Mouse (Mus musculus) megakaryocyte progenitor cell, adult 5-6 weeks (primary cell): ENCODE data around the gene Eno3. TPM values are rescaled to one million over a fixed set of nuclear protein-coding genes. Genes with fewer than 3 reads are reported as not detected.

Experiments used
- ATAC-seq: replicated peaks from 2 replicates; pipeline ENCODE4 v1.8.0; 2016; ENCODE audit warnings: mild to moderate bottlenecking, moderate TSS enrichment, inconsistent platforms; ENCODE audit not compliant: poor library complexity
- total RNA-seq, 2 experiments: library from RNA; stranded (forward) in 1 of 2; stranded (reverse) in 1 of 2; fragments of 157-497, 149-512 nt in 1 of 2; fragments of 200-1000 nt in 1 of 2; gene quantifications; 2 replicates each; pipeline versions ENCODE4 v1.2.3 to v1.2.4; 2015 to 2017

Gene Eno3
- total RNA-seq, 2 experiments from 2014 or later, result 6.2 to 7.2 TPM

DNA sequence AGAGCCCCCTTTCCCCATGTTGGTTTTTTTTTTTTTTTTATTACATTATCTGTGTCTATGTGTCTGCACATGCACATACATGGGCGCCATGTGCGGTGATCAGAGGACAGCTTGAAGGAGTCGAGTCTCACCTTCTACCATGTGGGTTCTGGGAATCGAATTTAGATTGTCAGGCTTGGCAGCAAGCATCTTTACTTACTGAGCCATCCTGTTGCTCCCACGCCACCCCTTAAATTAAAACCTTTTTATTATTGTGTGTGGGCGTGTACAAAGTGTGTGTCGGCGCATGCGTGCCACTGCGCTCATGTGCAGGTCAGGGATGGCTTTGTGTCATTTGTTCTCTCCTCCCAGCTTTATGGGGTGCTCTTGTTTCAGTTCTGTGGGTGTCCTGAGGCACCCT is 54.0 kb downstream of the Eno3 start:
- ATAC-seq, result no peak

Other genes starting within 250 kb of the Eno3 start
- 27.1 and 28.4 TPM in 2 replicates for gene Pelp1, start 247.2 kb upstream of the Eno3 start, total RNA-seq (2015)
- gene Pelp1, start 247.2 kb upstream of the Eno3 start, total RNA-seq (2017), result 9.5 and 16.8 TPM in 2 replicates
- 43.9 and 47.7 TPM in 2 replicates for gene Arrb2, start 224.6 kb upstream of the Eno3 start, total RNA-seq (2015)
- 31.4 and 48.0 TPM in 2 replicates for gene Arrb2, start 224.6 kb upstream of the Eno3 start, total RNA-seq (2017)
- 36.7 and 37.1 TPM in 2 replicates for gene Med11, start 205.3 kb upstream of the Eno3 start, total RNA-seq (2015)
- gene Med11, start 205.3 kb upstream of the Eno3 start, total RNA-seq (2017), result 37.0 and 40.2 TPM in 2 replicates
- gene Zmynd15, start 197.8 kb upstream of the Eno3 start, total RNA-seq (2015), result not detected in 2 replicates
- gene Zmynd15, start 197.8 kb upstream of the Eno3 start, total RNA-seq (2017), result 0.25 TPM in 1 of 2 replicates, not detected in the other
- gene Cxcl16, start 197.2 kb upstream of the Eno3 start, total RNA-seq (2015), result 0.29 and 0.67 TPM in 2 replicates
- 0.24 TPM in 1 of 2 replicates, not detected in the other for gene Cxcl16, start 197.2 kb upstream of the Eno3 start, total RNA-seq (2017)
- not detected in 2 replicates for gene Tm4sf5, start 152.0 kb upstream of the Eno3 start, total RNA-seq (2015)
- not detected in 2 replicates for gene Tm4sf5, start 152.0 kb upstream of the Eno3 start, total RNA-seq (2017)
- gene Vmo1, start 142.6 kb upstream of the Eno3 start, total RNA-seq (2015), result not detected in 2 replicates
- not detected in 2 replicates for gene Vmo1, start 142.6 kb upstream of the Eno3 start, total RNA-seq (2017)
- gene Gltpd2, start 138.0 kb upstream of the Eno3 start, total RNA-seq (2015), result not detected in 2 replicates
- gene Gltpd2, start 138.0 kb upstream of the Eno3 start, total RNA-seq (2017), result not detected in 2 replicates
- 141 and 153 TPM in 2 replicates for gene Psmb6, start 131.8 kb upstream of the Eno3 start, total RNA-seq (2015)
- 272 and 309 TPM in 2 replicates for gene Psmb6, start 131.8 kb upstream of the Eno3 start, total RNA-seq (2017)
- gene Gm40193, start 124.3 kb upstream of the Eno3 start, total RNA-seq (2015), result not detected in 2 replicates
- not detected in 2 replicates for gene Gm40193, start 124.3 kb upstream of the Eno3 start, total RNA-seq (2017)
- 0.07 and 0.90 TPM in 2 replicates for gene Pld2, start 117.1 kb upstream of the Eno3 start, total RNA-seq (2015)
- gene Pld2, start 117.1 kb upstream of the Eno3 start, total RNA-seq (2017), result 0.25 and 0.81 TPM in 2 replicates
- gene Mink1, start 94.3 kb upstream of the Eno3 start, total RNA-seq (2015), result 14.4 and 18.0 TPM in 2 replicates
- gene Mink1, start 94.3 kb upstream of the Eno3 start, total RNA-seq (2017), result 12.5 and 16.5 TPM in 2 replicates
- gene 4930544D05Rik, start 41.4 kb upstream of the Eno3 start, total RNA-seq (2015), result not detected in 2 replicates
- not detected in 2 replicates for gene 4930544D05Rik, start 41.4 kb upstream of the Eno3 start, total RNA-seq (2017)
- gene Chrne, start 38.0 kb upstream of the Eno3 start, total RNA-seq (2015), result not detected in 2 replicates
- gene Chrne, start 38.0 kb upstream of the Eno3 start, total RNA-seq (2017), result 0.17 TPM in 1 of 2 replicates, not detected in the other
- 0.66 and 2.3 TPM in 2 replicates for gene Gp1ba, start 18.1 kb upstream of the Eno3 start, total RNA-seq (2015)
- 0.08 and 0.20 TPM in 2 replicates for gene Gp1ba, start 18.1 kb upstream of the Eno3 start, total RNA-seq (2017)
- 39.3 and 44.8 TPM in 2 replicates for gene Rnf167, start 10.0 kb upstream of the Eno3 start, total RNA-seq (2015)
- gene Rnf167, start 10.0 kb upstream of the Eno3 start, total RNA-seq (2017), result 30.7 and 37.4 TPM in 2 replicates
- gene Slc25a11, start 9.7 kb upstream of the Eno3 start, total RNA-seq (2015), result 59.5 and 73.9 TPM in 2 replicates
- gene Slc25a11, start 9.7 kb upstream of the Eno3 start, total RNA-seq (2017), result 46.6 and 52.7 TPM in 2 replicates
- 1,057 and 1,218 TPM in 2 replicates for gene Pfn1, start 2.6 kb upstream of the Eno3 start, total RNA-seq (2015)
- gene Pfn1, start 2.6 kb upstream of the Eno3 start, total RNA-seq (2017), result 491 and 574 TPM in 2 replicates
- gene Spag7, start 12.2 kb downstream of the Eno3 start, total RNA-seq (2015), result 102 and 109 TPM in 2 replicates
- 68.6 and 71.8 TPM in 2 replicates for gene Spag7, start 12.2 kb downstream of the Eno3 start, total RNA-seq (2017)
- gene Camta2, start 30.9 kb downstream of the Eno3 start, total RNA-seq (2015), result 9.1 and 9.2 TPM in 2 replicates
- gene Camta2, start 30.9 kb downstream of the Eno3 start, total RNA-seq (2017), result 2.0 and 5.1 TPM in 2 replicates
- 0.20 TPM in 1 of 2 replicates, not detected in the other for gene Inca1, start 43.0 kb downstream of the Eno3 start, total RNA-seq (2015)
- gene Inca1, start 43.0 kb downstream of the Eno3 start, total RNA-seq (2017), result 0.50 TPM in 1 of 2 replicates, not detected in the other
- gene Kif1c, start 43.3 kb downstream of the Eno3 start, total RNA-seq (2015), result 1.6 and 2.0 TPM in 2 replicates
- gene Kif1c, start 43.3 kb downstream of the Eno3 start, total RNA-seq (2017), result 4.6 and 5.9 TPM in 2 replicates
- gene Zfp3, start 107.0 kb downstream of the Eno3 start, total RNA-seq (2015), result 1.3 and 2.1 TPM in 2 replicates
- gene Zfp3, start 107.0 kb downstream of the Eno3 start, total RNA-seq (2017), result 1.9 and 2.7 TPM in 2 replicates
- 0.37 TPM in 1 of 2 replicates, not detected in the other for gene Scimp, start 155.4 kb downstream of the Eno3 start, total RNA-seq (2015)
- gene Scimp, start 155.4 kb downstream of the Eno3 start, total RNA-seq (2017), result not detected in 2 replicates
- 19.5 and 28.2 TPM in 2 replicates for gene Rabep1, start 187.6 kb downstream of the Eno3 start, total RNA-seq (2015)
- 30.8 and 52.6 TPM in 2 replicates for gene Rabep1, start 187.6 kb downstream of the Eno3 start, total RNA-seq (2017)